In genomic region chr2:57397727-57398126, GRCm38 (mm10) we compare ENCODE assay signal across 23 mouse cellular contexts.
"Had no signal": no experiment of that assay in that cellular context is flagged by ENCODE, and none has a peak within 500 bp of the region (broad histone marks: within the 10 kb centered on the region; RNA-seq: fewer than 3 reads in every experiment).

No protein-coding gene starts in this region.

- H3K4me3 ChIP-seq: heart, embryonic 13.5 days; heart, embryonic 15.5 days; hindbrain, embryonic 13.5 days; hindbrain, embryonic 15.5 days; kidney, embryonic 15.5 days; limb, embryonic 13.5 days; limb, embryonic 15.5 days; liver, embryonic 12.5 days had no signal

- DNase-seq: gastrocnemius, postnatal 14 days; gastrocnemius, postnatal 36 days; heart, adult 18-20 months; heart, postnatal 14 days; heart, postnatal 36 days; kidney, adult 11 months; kidney, adult 2 months; kidney, adult 9 months; kidney, postnatal 14 days; kidney, postnatal 36 days; layer of hippocampus, postnatal 36 days; left cerebral cortex, postnatal 4 days had no signal

- H3K27ac ChIP-seq: heart, embryonic 13.5 days; heart, embryonic 15.5 days; hindbrain, embryonic 13.5 days; hindbrain, embryonic 15.5 days; hindbrain, postnatal 0 days; kidney, embryonic 15.5 days; kidney, postnatal 0 days; limb, embryonic 13.5 days; limb, embryonic 15.5 days; liver, embryonic 12.5 days; liver, embryonic 14.5 days had no signal
